Mouse (Mus musculus) stomach, postnatal 0 days (tissue): ENCODE results near the gene Ms4a4a.

Experiments used
- CTCF ChIP-seq: IDR thresholded peaks from 2 replicates; pipeline ENCODE4 v1.5.1; 2016; ENCODE audit warnings: antibody characterized with exemption, low read depth, mild to moderate bottlenecking, moderate library complexity
- EP300 ChIP-seq: optimal IDR thresholded peaks from 2 replicates; pipeline ENCODE3; 2016; ENCODE audit warnings: antibody characterized with exemption

GRCm38 (mm10) chr19:11335932-11336331 is 39.4 kb upstream of the Ms4a4a start, which contains the start of gene Ms4a7:
- TF ChIP-seq CTCF, result no peak
- no peak for TF ChIP-seq EP300
